Mouse (Mus musculus) adrenal gland, postnatal 14 days (tissue): Measurements from ENCODE around the gene Prrxl1. TPM values are rescaled to one million over a fixed set of nuclear protein-coding genes. Genes with fewer than 3 reads are reported as not detected.

Source experiments
- DNase-seq: peaks from one replicate; pipeline ENCODE4 v3.0.0; 2021; ENCODE audit warnings: mixed read lengths
- long read RNA-seq, 2 experiments: library from polyadenylated mRNA; stranded (forward); transcript quantifications; one replicate each; pipeline ENCODE4 v2.0.0; 2021
- total RNA-seq: library from RNA; stranded (reverse); gene quantifications from 2 replicates; pipeline ENCODE4 v1.2.3, GENCODE M21; 2021

Gene Prrxl1
- total RNA-seq = 0.67 and 0.75 TPM in 2 replicates
- long read RNA-seq, experiment 1, partial matches to known transcripts = 1 of 5 reads
- long read RNA-seq, experiment 1, other reads (novel, unspliced or antisense) = 0 of 5 reads
- long read RNA-seq, experiment 2, partial matches to known transcripts = 0 of 3 reads
- long read RNA-seq, experiment 2, other reads (novel, unspliced or antisense) = 0 of 3 reads

- peak; percentile 39 for DNase-seq
These were observed at the start of gene Prrxl1 for GRCm38 (mm10) chr14:32599290-32600041. Prrxl1 (plus strand) TSS chr14:32599407.

- DNase-seq = no peak
These were observed 47.4 kb upstream of the Prrxl1 start for GRCm38 (mm10) chr14:32551854-32552253.

- peak; percentile 14 for DNase-seq
These were observed 45.9 kb upstream of the Prrxl1 start for GRCm38 (mm10) chr14:32553198-32553903.

- peak; percentile 8 for DNase-seq
These were observed 44.2 kb upstream of the Prrxl1 start for GRCm38 (mm10) chr14:32554860-32555526.

GRCm38 (mm10) chr14:32561428-32561827 is 37.8 kb upstream of the Prrxl1 start:
- DNase-seq = no peak

DNA sequence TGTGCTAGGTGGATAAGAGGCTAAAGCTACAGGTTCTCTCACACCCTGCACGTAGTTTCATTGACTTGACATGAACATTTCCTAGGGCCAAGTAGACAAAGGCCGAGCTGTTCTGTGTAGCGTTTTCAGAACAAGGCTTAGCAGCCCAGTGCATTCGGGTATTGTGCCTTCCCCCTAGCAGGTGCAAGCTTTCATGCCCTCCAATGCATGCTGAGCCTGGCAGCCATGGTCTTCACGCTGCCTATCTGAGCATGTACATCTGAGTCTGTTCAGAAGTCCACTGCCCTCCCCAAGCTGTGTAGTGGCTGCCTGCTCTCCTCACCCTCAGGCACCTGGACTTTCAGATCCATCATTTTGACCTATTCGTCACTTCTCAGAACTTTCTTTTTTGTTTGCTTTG is 35.5 kb upstream of the Prrxl1 start:
- DNase-seq = no peak

DNA sequence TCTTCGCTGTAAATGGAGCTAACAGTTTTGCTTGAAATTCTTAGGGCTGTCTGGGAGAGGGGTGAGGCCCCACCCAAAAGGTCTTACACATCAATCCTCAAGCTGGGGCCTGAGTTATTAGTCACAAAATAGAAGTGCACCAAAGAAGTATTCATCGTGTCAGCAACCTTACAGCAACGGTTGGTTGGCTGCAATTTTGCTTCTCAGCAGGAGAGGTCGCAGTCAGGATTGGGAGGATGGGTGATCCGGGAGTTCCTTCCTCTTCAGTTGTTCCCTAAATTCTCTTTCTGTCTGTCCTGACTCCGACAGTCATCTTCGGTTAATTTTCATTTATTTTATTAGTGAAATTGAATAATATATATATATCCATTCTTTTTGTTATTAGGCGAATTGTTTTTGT is 26.7 kb upstream of the Prrxl1 start:
- DNase-seq = no peak

- no peak for DNase-seq
These were observed 20.8 kb upstream of the Prrxl1 start for GRCm38 (mm10) chr14:32578420-32578819.

GRCm38 (mm10) chr14:32583696-32584095 is 15.5 kb upstream of the Prrxl1 start:
- DNase-seq = peak; percentile 53

DNA sequence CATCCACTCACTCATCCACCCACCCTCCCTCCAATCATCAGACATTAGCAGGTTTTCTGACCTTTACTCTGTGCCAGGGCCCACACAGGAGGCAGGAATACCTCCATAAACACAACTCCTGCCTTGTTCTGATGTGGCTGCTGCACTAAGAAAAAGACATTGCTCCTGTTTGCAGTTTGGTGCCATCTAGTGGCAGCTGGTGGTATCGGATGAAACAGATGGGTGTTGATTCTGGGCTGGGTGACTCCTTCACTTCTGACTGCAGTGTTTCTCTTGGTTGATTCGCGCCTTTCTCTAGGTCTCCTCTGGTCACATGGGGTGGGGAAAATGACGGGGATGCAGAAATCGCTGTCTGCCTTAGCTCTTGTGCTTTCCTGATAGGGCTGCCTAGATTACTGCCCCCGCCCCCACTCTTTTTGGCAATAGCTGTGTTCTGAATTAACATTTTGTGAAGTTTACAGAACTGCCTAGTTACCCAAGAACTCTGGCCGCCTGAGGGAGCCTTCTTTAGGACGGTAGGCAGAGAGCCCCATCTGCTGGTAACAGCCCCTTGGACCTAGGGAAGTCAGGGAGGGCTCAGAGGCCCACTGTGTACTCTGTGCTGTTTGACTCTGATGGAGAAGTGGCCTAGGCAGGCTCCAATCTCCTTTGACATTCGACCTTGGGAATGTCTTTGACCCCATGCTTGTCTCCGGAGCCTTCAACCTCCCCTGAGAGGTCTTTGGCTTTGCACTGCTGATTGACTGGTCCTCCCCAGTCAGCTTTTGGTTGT is 12.0 kb upstream of the Prrxl1 start:
- DNase-seq = peak; percentile 85

DNA sequence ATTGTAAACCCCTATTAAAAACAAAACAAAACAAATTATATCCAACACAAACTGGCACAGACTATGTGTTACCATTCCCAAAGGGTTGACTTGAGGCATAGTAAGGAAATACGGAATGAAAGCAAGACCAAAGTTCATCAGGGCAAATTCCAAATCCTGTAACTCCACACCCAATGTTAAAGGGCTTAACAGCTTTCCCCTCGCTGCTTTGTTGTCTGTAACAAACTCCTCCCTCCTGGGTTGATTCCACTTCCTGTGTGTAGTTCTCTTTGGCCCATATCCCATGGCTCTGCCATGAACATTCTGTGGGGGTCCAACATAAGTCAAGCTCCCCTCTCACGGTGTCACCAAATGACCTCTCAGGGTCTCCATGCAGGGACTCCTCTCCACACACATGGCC is 8.8 kb upstream of the Prrxl1 start:
- DNase-seq = no peak

DNA sequence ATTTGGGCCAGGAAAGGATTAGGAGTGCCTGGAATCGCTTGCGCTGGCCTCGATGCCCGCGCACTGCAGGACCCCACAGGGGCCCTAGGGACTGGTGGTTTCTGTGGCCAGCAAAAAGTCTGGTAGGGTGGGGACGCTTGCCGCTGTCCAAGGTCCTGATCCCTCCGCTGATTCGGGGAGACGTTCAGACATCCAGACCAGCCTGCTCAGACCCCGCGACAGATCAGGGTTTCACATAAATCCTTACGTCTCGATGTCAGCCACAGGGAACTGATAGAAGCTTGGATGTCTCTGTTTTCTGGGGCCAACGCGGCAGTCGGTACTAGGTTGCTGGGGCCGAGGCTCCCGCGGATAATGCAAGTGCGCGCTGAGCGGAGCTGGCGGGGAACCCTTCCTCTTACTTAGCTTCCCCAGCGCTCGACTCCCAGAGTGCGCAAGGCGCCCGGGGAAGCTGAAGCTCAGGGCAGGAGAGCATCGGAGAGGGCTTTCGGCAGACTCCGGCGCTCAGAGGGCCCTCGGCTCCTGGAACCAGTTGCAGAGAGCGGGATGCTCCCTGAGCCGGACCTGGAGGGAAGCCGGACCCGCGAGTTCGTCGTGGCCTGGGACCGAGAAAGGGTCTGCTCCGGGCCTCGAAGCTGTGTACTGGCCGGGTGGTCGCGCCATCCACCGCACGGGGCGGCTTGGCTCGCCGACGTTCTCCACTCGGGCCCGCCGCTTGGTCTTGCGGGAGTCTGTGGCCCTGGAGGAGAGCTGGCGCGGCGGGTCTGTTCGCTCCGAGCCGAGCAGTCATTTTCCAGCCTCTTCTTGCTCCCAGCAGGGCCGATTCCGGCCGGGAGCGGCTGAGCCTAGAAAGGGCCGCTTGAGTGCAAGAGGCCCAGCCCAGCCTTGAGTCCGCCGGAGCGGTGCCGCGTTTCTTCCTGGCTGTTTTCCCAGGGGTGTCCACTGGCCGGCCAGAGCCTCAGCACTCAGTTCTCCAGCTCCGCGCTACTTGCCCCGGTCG is 1.7 kb upstream of the Prrxl1 start:
- peak; percentile 86 for DNase-seq

GRCm38 (mm10) chr14:32598437-32599219 is 579 bp upstream of the Prrxl1 start:
- no peak for DNase-seq

- no peak for DNase-seq
These were observed 903 bp downstream of the Prrxl1 start for GRCm38 (mm10) chr14:32600110-32600509.

- no peak for DNase-seq
These were observed 6.3 kb downstream of the Prrxl1 start for GRCm38 (mm10) chr14:32605508-32605907.

DNA sequence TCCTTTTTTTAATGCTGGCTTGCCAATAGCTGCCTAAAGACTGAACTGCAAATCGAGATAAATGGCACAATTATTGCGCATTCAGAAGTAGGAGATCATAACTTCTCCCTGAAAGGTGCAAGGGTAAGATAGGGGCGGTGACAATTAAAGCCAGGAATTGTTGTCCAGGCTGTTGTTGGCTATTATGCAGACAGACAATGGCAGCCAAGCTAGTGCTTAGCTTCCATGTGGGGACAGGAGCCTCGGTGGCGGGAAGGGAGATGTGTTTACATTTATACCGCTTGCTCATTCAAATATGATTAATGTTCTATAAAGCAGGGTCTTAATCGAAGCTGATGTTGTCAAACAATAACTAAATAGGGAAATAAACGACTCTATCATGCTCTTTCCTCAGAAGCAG is 7.1 kb downstream of the Prrxl1 start:
- DNase-seq = no peak

- peak; percentile 80 for DNase-seq
These were observed 10.2 kb downstream of the Prrxl1 start for GRCm38 (mm10) chr14:32609392-32609791.

- no peak for DNase-seq
These were observed 18.0 kb downstream of the Prrxl1 start for GRCm38 (mm10) chr14:32617253-32617652.

DNA sequence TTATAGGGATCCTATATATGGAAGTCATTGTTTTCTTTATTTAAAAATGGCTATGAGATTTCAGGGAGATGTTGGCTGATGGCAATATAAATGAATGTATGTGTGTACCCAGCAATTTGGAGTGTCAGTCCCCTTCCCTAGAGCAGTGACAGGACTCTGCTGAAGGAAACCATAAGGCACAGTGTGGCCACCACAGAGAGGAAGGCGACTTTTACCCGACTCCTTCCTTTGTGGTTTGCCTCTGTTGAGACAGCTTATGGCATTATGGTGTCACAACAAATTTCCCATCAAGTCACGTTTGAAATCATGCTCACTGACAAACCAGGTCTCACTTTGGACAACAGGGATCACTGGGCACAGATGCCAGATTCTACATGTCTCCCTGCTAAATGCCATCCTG is 25.0 kb downstream of the Prrxl1 start:
- DNase-seq = no peak

- no peak for DNase-seq
These were observed 25.6 kb downstream of the Prrxl1 start for GRCm38 (mm10) chr14:32624811-32625210.
